14 mouse cellular contexts compared by ENCODE assay signal in genomic region chr9:55404256-55404655, GRCm38 (mm10).
"Had no signal": no experiment of that assay in that cellular context is flagged by ENCODE, and none has a peak within 500 bp of the region (broad histone marks: within the 10 kb centered on the region; RNA-seq: fewer than 3 reads in every experiment).

No protein-coding gene starts in this region.

- DNase-seq: kidney, postnatal 10 days; kidney, postnatal 4 days; left cerebral cortex, postnatal 4 days; spleen, adult 18-20 months; thymus, adult 18-20 months; thymus, postnatal 25 days had no signal

- H3K36me3 ChIP-seq: limb, embryonic 13.5 days; midbrain, embryonic 15.5 days; neural tube, embryonic 12.5 days had no signal

- H3K27me3 ChIP-seq: midbrain, embryonic 15.5 days; neural tube, embryonic 12.5 days had no signal

- H3K9me3 ChIP-seq: limb, embryonic 13.5 days; megakaryocyte, embryonic 14.5 days; midbrain, embryonic 15.5 days; neural tube, embryonic 12.5 days had no signal

- H3K4me3 ChIP-seq: layer of hippocampus, adult 2 months; limb, embryonic 13.5 days; megakaryocyte, embryonic 14.5 days; midbrain, embryonic 15.5 days; neural tube, embryonic 12.5 days had no signal

- H3K27ac ChIP-seq: layer of hippocampus, adult 2 months; limb, embryonic 13.5 days; liver, embryonic 14.5 days; macrophage; midbrain, embryonic 15.5 days; neural tube, embryonic 12.5 days had no signal

- H3K9ac ChIP-seq: limb, embryonic 13.5 days; liver, embryonic 14.5 days; midbrain, embryonic 15.5 days; neural tube, embryonic 12.5 days had no signal

- ATAC-seq: midbrain, embryonic 15.5 days had no signal

- H3K4me2 ChIP-seq: limb, embryonic 13.5 days; midbrain, embryonic 11.5 days; midbrain, embryonic 15.5 days; neural tube, embryonic 12.5 days had no signal
